Mouse (Mus musculus) limb, embryonic 14.5 days (tissue): Measurements from ENCODE around the gene Mef2d. TPM values are rescaled to one million over a fixed set of nuclear protein-coding genes. Genes with fewer than 3 reads are reported as not detected.

Experiments used
- ATAC-seq: fragments of 200-750 bp; cut with Nextera tagmentation; 2 replicates; pipeline ENCODE4 v1.8.0; 2017; ENCODE audit warnings: low read depth, moderate number of reproducible peaks, moderate TSS enrichment; ENCODE audit not compliant: low FRiP score
- DNase-seq: peaks from one replicate; pipeline ENCODE4 v3.0.0-alpha.2; 2015; ENCODE audit warnings: low spot score
- H3K27ac ChIP-seq: fragments of 300-500 bp; sonication (generic); replicated peaks from 2 replicates; pipeline ENCODE4 v1.5.1; 2014; ENCODE audit warnings: low read depth, mild to moderate bottlenecking, low read length, moderate library complexity, mixed read lengths
- H3K27me3 ChIP-seq: fragments of 300-500 bp; sonication (generic); 2 replicates; pipeline ENCODE4 v1.6.1; 2014; ENCODE audit warnings: low read length, mixed read lengths; ENCODE audit not compliant: control insufficient read depth, insufficient read depth
- H3K36me3 ChIP-seq: fragments of 300-500 bp; sonication (generic); 2 replicates; pipeline ENCODE4 v1.6.1; 2014; ENCODE audit warnings: mild to moderate bottlenecking, low read length, moderate library complexity, mixed read lengths; ENCODE audit not compliant: control insufficient read depth, insufficient read depth
- H3K4me1 ChIP-seq: fragments of 300-500 bp; sonication (generic); 2 replicates; pipeline ENCODE4 v1.6.1; 2014; ENCODE audit warnings: antibody characterized with exemption, low read length, mixed read lengths; ENCODE audit not compliant: control insufficient read depth, insufficient read depth
- H3K4me2 ChIP-seq: fragments of 300-500 bp; sonication (generic); replicated peaks from 2 replicates; pipeline ENCODE4 v1.6.1; 2014; ENCODE audit warnings: low read depth, mild to moderate bottlenecking, low read length, moderate library complexity; ENCODE audit not compliant: severe bottlenecking
- H3K4me3 ChIP-seq: fragments of 300-500 bp; sonication (generic); replicated peaks from 2 replicates; pipeline ENCODE4 v1.5.1; 2014; ENCODE audit warnings: low read length
- H3K9ac ChIP-seq: fragments of 300-500 bp; sonication (generic); 2 replicates; pipeline ENCODE4 v1.6.1; 2014; ENCODE audit warnings: mild to moderate bottlenecking, low read depth, low read length, moderate library complexity; ENCODE audit not compliant: severe bottlenecking
- H3K9me3 ChIP-seq: fragments of 300-500 bp; sonication (generic); 2 replicates; pipeline ENCODE4 v1.6.1; 2016; ENCODE audit warnings: low read length; ENCODE audit not compliant: control insufficient read depth
- POLR2A ChIP-seq: fragments of 200-500 bp; IDR thresholded peaks from 2 replicates; pipeline ENCODE4 v1.8.0; 2012; ENCODE audit warnings: inconsistent platforms, mild to moderate bottlenecking, moderate library complexity, borderline replicate concordance; ENCODE audit not compliant: insufficient read depth, insufficient read length; ENCODE audit errors: extremely low read depth
- WGBS: fragments of 180-500 bp; shearing (Covaris S2); extraction: QIAGEN DNeasy Blood & Tissue Kit; methylation state at CpG from one replicate; pipeline ENCODE4 v1.1.7; 2014; 5-methylcytosine and 5-hydroxymethylcytosine counted together
- polyA plus RNA-seq, 2 experiments: library from polyadenylated mRNA; depleted of rRNA in 1 of 2; stranded (reverse) in 1 of 2; unstranded in 1 of 2; fragments of >200 nt; fragmentation: Nextera tagmentation in 1 of 2; extraction: Ambion mirVana in 1 of 2; gene quantifications; 2 replicates each; pipeline versions ENCODE4 v1.2.1 to v1.2.3; 2012 to 2014

Mef2d gene
- polyA plus RNA-seq, 2 experiments = 29.6 to 58.7 TPM

GRCm38 (mm10) chr3:88147444-88147843, 5.3 kb downstream of the Mef2d start:
- Histone ChIP-seq H3K27ac (no peak overlapping the region), H3K4me1 (peaks cover 76% of the 10 kb centered on the region), H3K4me2 (0 out of 2 replicates have a peak overlapping the region, but pooled peaks have one; percentile 14), H3K9me3 (no peaks in the 10 kb centered on the region), H3K4me3 (no peak overlapping the region), H3K9ac (no peak overlapping the region), H3K27me3 (no peaks in the 10 kb centered on the region), H3K36me3 (peaks cover 5% of the 10 kb centered on the region)
- WGBS = 74% methylated on average over 2 of the region's 2 CpGs
- ATAC-seq = no peak
- DNase-seq = no peak
- no peak for TF ChIP-seq POLR2A

GRCm38 (mm10) chr3:88147866-88148265, 5.7 kb downstream of the Mef2d start:
- no peak for ATAC-seq
- no peaks in the 10 kb centered on the region for H3K27me3 ChIP-seq
- TF ChIP-seq POLR2A = no peak
- DNase-seq = no peak
- H3K9me3 ChIP-seq = no peaks in the 10 kb centered on the region
- no peak overlapping the region for H3K9ac ChIP-seq
- peaks cover 5% of the 10 kb centered on the region for H3K36me3 ChIP-seq
- H3K27ac ChIP-seq = no peak overlapping the region
- WGBS = 79% methylated on average over 1 of the region's 1 CpGs
- no peak overlapping the region for H3K4me2 ChIP-seq
- peaks cover 76% of the 10 kb centered on the region for H3K4me1 ChIP-seq
- no peak overlapping the region for H3K4me3 ChIP-seq

GRCm38 (mm10) chr3:88148354-88148753, 6.2 kb downstream of the Mef2d start:
- TF ChIP-seq POLR2A = no peak
- ATAC-seq (no peak), DNase-seq (no peak)
- Histone ChIP-seq H3K4me2 (no peak overlapping the region), H3K36me3 (peaks cover 5% of the 10 kb centered on the region), H3K4me1 (peaks cover 75% of the 10 kb centered on the region), H3K27ac (no peak overlapping the region; the same call in 1 of the 2 replicates), H3K27me3 (no peaks in the 10 kb centered on the region), H3K4me3 (no peak overlapping the region), H3K9ac (no peak overlapping the region), H3K9me3 (no peaks in the 10 kb centered on the region)
- WGBS = 83% methylated on average over 5 of the region's 5 CpGs

- Histone ChIP-seq H3K27ac (peak overlapping the region; percentile 65), H3K4me3 (no peak overlapping the region), H3K36me3 (peaks cover 5% of the 10 kb centered on the region), H3K9me3 (no peaks in the 10 kb centered on the region), H3K9ac (peak overlapping the region; percentile 38; the same call in 1 of the 2 replicates), H3K27me3 (no peaks in the 10 kb centered on the region), H3K4me2 (peak overlapping the region; percentile 34), H3K4me1 (peaks cover 69% of the 10 kb centered on the region)
- DNase-seq (no peak), ATAC-seq (no peak)
- no peak for TF ChIP-seq POLR2A
- 62% methylated on average over 4 of the region's 4 CpGs for WGBS
These were observed 6.8 kb downstream of the Mef2d start for GRCm38 (mm10) chr3:88148776-88149509.

- Histone ChIP-seq H3K4me3 (no peak overlapping the region), H3K9ac (peak overlapping the region; percentile 38; the same call in 1 of the 2 replicates), H3K9me3 (no peaks in the 10 kb centered on the region), H3K4me1 (peaks cover 63% of the 10 kb centered on the region), H3K4me2 (peak overlapping the region; percentile 34), H3K36me3 (peaks cover 5% of the 10 kb centered on the region), H3K27me3 (no peaks in the 10 kb centered on the region), H3K27ac (peak overlapping the region; percentile 65)
- no peak for TF ChIP-seq POLR2A
- ATAC-seq (no peak), DNase-seq (no peak)
- WGBS = 25% methylated on average over 6 of the region's 6 CpGs
These were observed 7.4 kb downstream of the Mef2d start for GRCm38 (mm10) chr3:88149510-88149974.
